Mouse (Mus musculus) intestine, postnatal 0 days (tissue): ENCODE measurements around the gene Borcs6. TPM values are rescaled to one million over a fixed set of nuclear protein-coding genes. Genes with fewer than 3 reads are reported as not detected.
"Not testable (repeated sequence)": the region's sequence is repeated elsewhere in the genome, so short reads cannot be mapped to it uniquely, and the experiment has no call there.

ENCODE experiments used
- ATAC-seq: fragments of 200-750 bp; cut with Nextera tagmentation; 2 replicates; pipeline ENCODE4 v1.8.0; 2017; ENCODE audit warnings: mild to moderate bottlenecking, moderate TSS enrichment, moderate library complexity
- H3K27ac ChIP-seq: fragments of 300-500 bp; sonication (generic); 2 replicates; pipeline ENCODE4 v1.5.1; 2014; ENCODE audit warnings: mild to moderate bottlenecking, low read depth, low read length, moderate library complexity
- H3K27me3 ChIP-seq: fragments of 300-500 bp; sonication (generic); replicated peaks from 2 replicates; pipeline ENCODE4 v1.6.1; 2014; ENCODE audit warnings: low read length, mixed read lengths; ENCODE audit not compliant: control insufficient read depth, insufficient read depth
- H3K36me3 ChIP-seq: fragments of 300-500 bp; sonication (generic); 2 replicates; pipeline ENCODE4 v1.6.1; 2014; ENCODE audit warnings: mild to moderate bottlenecking, moderate library complexity; ENCODE audit not compliant: control insufficient read depth, insufficient read depth
- H3K4me1 ChIP-seq: fragments of 300-500 bp; sonication (generic); replicated peaks from 2 replicates; pipeline ENCODE4 v1.6.1; 2014; ENCODE audit warnings: antibody characterized with exemption, low read length, mixed read lengths; ENCODE audit not compliant: control insufficient read depth, insufficient read depth
- H3K4me2 ChIP-seq: fragments of 300-500 bp; sonication (generic); replicated peaks from 2 replicates; pipeline ENCODE4 v1.6.1; 2014; ENCODE audit warnings: low read depth, mild to moderate bottlenecking, moderate library complexity
- H3K4me3 ChIP-seq: fragments of 300-500 bp; sonication (generic); 2 replicates; pipeline ENCODE4 v1.5.1; 2014; ENCODE audit warnings: low read depth, low read length
- H3K9ac ChIP-seq: fragments of 300-500 bp; sonication (generic); 2 replicates; pipeline ENCODE4 v1.6.1; 2014; ENCODE audit warnings: mild to moderate bottlenecking, low read depth, low read length
- H3K9me3 ChIP-seq: fragments of 300-500 bp; sonication (generic); 2 replicates; pipeline ENCODE4 v1.6.1; 2016; ENCODE audit warnings: mixed run types; ENCODE audit not compliant: control insufficient read depth
- CTCF ChIP-seq: sonication (generic); IDR thresholded peaks from 2 replicates; pipeline ENCODE4 v1.5.1; 2016; ENCODE audit warnings: low read depth, mild to moderate bottlenecking, control low read depth, antibody characterized with exemption, moderate library complexity
- WGBS: fragments of 180-500 bp; shearing (Covaris S2); extraction: QIAGEN DNeasy Blood & Tissue Kit; methylation state at CpG from one replicate; pipeline ENCODE4 v1.1.7; 2014; 5-methylcytosine and 5-hydroxymethylcytosine counted together
- polyA plus RNA-seq: library from polyadenylated mRNA; unstranded; fragments of >200 nt; fragmentation: Nextera tagmentation; extraction: Ambion mirVana; gene quantifications from 2 replicates; pipeline ENCODE4 v1.2.1, GENCODE M21; 2015

The Borcs6 gene
- polyA plus RNA-seq, 1 experiment from 2014 or later, result 13.4 TPM

DNA sequence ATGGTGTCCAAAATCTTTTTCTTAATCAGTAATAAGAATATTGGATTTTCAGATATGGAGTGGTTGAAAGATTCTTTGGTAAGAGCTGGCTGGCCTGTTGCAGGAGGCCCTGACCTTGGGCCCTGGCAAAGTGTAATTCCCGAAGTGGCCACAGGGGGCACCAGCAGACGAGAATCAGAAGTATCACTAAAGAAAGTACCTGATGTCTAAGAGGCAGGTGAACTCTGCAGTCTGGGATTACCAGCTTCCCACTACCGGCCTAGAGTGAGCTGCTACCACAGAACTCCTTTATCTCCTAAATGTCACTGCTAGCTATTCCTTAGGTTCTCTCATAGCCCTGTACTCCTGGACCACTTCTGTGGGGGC is 32.9 kb downstream of the Borcs6 start:
- peak; percentile 83 for TF ChIP-seq CTCF
- ATAC-seq, result no peak
- Histone ChIP-seq H3K4me3 (no peak overlapping the region), H3K9ac (no peak overlapping the region), H3K4me1 (peaks cover 10% of the 10 kb centered on the region; the same call in 1 of the 2 replicates), H3K27ac (0 out of 2 replicates have a peak overlapping the region, but pooled peaks have one; percentile 30), H3K36me3 (peaks cover 19% of the 10 kb centered on the region; the same call in 1 of the 2 replicates), H3K27me3 (no peaks in the 10 kb centered on the region), H3K9me3 (no peaks in the 10 kb centered on the region), H3K4me2 (no peak overlapping the region)
- 3% methylated on average over 3 of the region's 3 CpGs for WGBS

DNA sequence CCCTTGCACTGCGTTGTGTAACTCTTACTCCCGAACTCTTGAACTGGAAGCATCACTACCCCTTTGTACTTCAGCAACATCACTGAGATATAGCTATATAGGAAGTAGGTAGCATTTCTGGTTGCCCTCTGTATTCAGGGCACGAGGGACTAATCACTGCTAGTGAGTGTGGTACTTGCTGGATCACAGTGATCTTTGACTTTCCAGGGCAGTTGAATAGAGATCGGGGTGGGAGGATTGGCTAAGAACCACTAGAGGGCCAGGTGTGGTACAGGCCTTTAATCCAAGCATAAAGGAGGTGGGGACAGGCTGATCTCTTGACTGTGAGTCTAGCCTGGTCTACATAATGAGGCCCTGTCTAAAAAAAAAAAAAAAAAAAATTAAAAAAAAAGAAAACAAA is 33.4 kb downstream of the Borcs6 start:
- Histone ChIP-seq H3K4me3 (no peak overlapping the region), H3K27ac (0 out of 2 replicates have a peak overlapping the region, but pooled peaks have one; percentile 30), H3K4me1 (peaks cover 12% of the 10 kb centered on the region), H3K9me3 (no peaks in the 10 kb centered on the region), H3K27me3 (no peaks in the 10 kb centered on the region), H3K4me2 (no peak overlapping the region), H3K36me3 (peaks cover 19% of the 10 kb centered on the region; the same call in 1 of the 2 replicates), H3K9ac (no peak overlapping the region)
- TF ChIP-seq CTCF, result no peak; the same call in 1 of the 2 replicates
- WGBS, result 67% methylated on average over 4 of the region's 4 CpGs
- ATAC-seq, result no peak

DNA sequence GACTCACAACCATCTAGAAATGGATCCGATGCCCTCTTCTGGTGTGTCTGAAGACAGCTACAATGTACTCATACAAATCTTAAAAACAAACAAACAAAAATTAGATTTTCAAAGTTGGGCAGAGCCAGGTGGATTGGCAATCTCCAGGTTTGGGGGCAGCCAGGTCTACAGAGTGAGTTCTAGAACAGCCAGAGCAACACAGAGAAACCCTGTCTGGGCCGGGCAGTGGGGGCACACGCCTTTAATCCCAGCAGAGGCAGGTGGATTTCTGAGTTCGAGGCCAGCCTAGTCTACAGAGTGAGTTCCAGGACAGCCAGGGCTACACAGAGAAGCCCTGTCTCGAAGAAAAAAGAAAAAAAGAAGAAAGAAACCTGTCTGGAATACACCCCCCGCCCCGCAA is 34.3 kb downstream of the Borcs6 start:
- 0 out of 2 replicates have a peak, but pooled peaks have one; percentile 24 for TF ChIP-seq CTCF
- not testable (repeated sequence) for H3K4me3 ChIP-seq, H3K27me3 ChIP-seq, H3K9ac ChIP-seq, H3K4me2 ChIP-seq, H3K9me3 ChIP-seq, ATAC-seq
- H3K4me1 ChIP-seq, result peaks cover 19% of the 10 kb centered on the region
- WGBS, result 83% methylated on average over 7 of the region's 7 CpGs
- peaks cover 19% of the 10 kb centered on the region; the same call in 1 of the 2 replicates for H3K36me3 ChIP-seq
- H3K27ac ChIP-seq, result peak overlapping the region; percentile 75; the same call in 1 of the 2 replicates

DNA sequence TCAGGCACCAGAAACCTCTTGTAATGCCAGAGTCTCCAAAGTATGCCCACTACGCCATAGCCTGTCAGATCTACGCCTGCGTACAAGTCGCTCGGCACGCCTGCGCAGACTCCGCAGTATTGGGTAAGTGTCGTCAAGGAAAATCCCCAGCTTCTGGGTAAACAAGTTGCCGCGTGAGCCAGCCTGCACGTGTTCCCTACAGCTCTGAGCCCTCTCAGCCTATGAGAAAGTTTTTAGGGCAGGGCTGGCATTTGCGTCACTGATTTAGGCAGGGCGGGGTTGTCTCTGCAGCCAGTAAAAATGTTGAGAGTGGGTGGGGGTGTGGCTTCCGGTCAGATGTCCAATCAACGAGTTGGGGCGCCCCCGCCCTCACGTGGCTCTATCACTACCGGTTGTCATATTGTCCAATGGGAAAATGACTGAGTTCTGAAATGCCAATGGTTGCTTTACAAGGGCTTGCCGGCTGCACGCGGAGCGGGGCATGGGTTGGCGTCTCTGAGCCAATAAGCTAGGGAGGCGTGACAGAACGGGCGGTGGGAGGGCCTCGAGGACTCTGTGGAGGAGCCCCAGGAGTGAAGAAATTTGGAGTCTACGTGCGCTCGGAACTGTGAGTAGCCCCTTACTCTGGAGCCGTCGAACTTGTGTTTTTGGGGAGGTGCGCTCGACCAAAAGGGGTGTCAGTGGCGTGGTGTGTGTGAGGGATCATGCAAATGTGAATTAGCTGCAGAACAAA is 35.3 kb downstream of the Borcs6 start, which contains the start of gene Per1:
TSS of gene Per1 (plus strand) at position 521 of the 733 bp plus-strand sequence.
- peak; percentile 82 for ATAC-seq
- Histone ChIP-seq H3K9me3 (no peaks in the 10 kb centered on the region), H3K27ac (peak within 1 kb of the TSS; percentile 99), H3K4me2 (peak within 1 kb of the TSS; percentile 85), H3K36me3 (peaks cover 14% of the 10 kb centered on the region; the same call in 1 of the 2 replicates), H3K9ac (peak within 1 kb of the TSS; percentile 96), H3K27me3 (no peaks in the 10 kb centered on the region), H3K4me3 (peak within 1 kb of the TSS; percentile 81), H3K4me1 (peaks cover 13% of the 10 kb centered on the region; the same call in 1 of the 2 replicates)
- TF ChIP-seq CTCF, result no peak
- under 1% methylated on average over 37 of the region's 37 CpGs for WGBS

DNA sequence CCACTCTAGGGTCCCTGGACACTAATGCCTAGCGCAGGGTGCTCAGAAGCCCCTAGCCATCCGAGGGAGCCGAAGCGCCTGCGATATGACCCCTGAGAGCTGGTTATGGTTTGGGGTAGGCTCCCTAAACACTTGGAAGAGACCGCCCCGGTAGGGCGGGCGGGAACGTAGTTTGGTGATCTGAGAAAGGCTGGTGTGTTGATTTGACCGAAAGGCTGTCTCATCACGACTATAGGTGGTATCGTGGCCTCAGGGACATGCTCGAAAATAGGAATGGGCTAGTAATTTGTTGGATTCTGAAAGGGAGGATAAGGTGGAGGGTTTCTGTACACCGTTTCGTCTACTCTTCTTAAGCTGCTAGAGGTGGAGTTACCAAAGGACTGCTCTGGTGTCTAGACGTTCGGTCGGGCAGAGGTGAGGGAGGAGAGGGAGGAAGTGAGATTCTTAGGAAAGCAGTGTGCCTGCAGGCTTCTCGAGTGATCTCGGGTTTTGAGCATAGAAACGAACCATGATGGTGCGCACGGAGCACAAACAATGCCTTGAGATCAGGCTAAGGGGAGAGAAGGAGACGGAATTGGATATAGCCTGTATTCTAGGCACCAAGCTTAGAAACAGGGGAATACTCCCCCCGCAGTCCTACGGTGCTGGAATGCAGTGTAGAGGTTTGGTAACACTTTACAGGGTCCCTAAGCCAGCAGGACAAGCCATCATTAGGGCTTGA is 36.2 kb downstream of the Borcs6 start:
- Histone ChIP-seq H3K27me3 (no peaks in the 10 kb centered on the region), H3K4me3 (peak overlapping the region; percentile 81), H3K9ac (peak overlapping the region; percentile 96), H3K27ac (peak overlapping the region; percentile 99), H3K4me2 (peak overlapping the region; percentile 85), H3K4me1 (peaks cover 11% of the 10 kb centered on the region; the same call in 1 of the 2 replicates), H3K36me3 (peaks cover 13% of the 10 kb centered on the region), H3K9me3 (no peaks in the 10 kb centered on the region)
- no peak for ATAC-seq
- TF ChIP-seq CTCF, result no peak; the same call in 1 of the 2 replicates
- 1% methylated on average over 27 of the region's 27 CpGs for WGBS

DNA sequence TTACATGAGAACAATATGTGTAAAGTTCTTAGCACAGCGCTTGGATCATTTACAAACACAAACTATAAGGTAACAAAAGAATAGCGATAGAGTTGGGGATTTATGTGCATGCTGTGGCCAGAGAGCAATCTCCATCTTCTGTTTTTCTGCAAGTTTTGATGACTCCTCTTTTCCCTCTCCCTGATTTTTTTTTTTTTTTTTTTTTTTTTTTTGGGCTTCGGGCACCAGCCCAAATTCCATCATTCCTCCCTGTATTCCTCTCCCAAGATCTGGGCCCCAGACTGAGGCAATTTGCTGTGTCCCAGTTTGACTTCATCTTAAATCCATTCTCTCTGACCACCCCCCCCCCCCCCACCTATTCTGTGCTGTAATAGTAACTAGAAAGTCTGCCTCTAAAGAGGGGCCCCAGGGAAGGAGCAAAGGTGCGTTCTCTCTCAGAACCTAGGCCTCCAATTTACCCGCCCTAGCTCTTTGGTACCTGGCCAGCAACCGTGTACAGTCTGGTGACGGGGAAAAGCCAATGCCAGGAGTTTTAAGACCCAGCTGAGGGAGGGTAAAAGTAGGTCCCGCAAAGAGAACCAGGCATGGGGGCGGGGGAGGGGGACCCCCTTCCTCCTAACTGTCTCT is 37.0 kb downstream of the Borcs6 start:
- no peaks in the 10 kb centered on the region for H3K27me3 ChIP-seq
- H3K9me3 ChIP-seq, result no peaks in the 10 kb centered on the region
- 8% methylated on average over 9 of the region's 9 CpGs for WGBS
- H3K4me1 ChIP-seq, result peaks cover 11% of the 10 kb centered on the region; the same call in 1 of the 2 replicates
- peaks cover 14% of the 10 kb centered on the region for H3K36me3 ChIP-seq
- peak; percentile 39 for ATAC-seq
- peak overlapping the region; percentile 99 for H3K27ac ChIP-seq
- TF ChIP-seq CTCF, result no peak
- H3K9ac ChIP-seq, result peak overlapping the region; percentile 96
- H3K4me3 ChIP-seq, result peak overlapping the region; percentile 81
- H3K4me2 ChIP-seq, result peak overlapping the region; percentile 85
